Mouse (Mus musculus) bone marrow macrophage, adult 2 months (primary cell): ENCODE measurements around the gene Rfc2.

Experiments used
- CTCF ChIP-seq: IDR thresholded peaks from 2 replicates; pipeline ENCODE4 v1.5.1; 2012; ENCODE audit warnings: low read depth, mild to moderate bottlenecking, low read length, moderate library complexity
- POLR2A ChIP-seq: IDR thresholded peaks from 2 replicates; pipeline ENCODE4 v1.6.1; 2012; ENCODE audit warnings: mild to moderate bottlenecking, low read depth, low read length, borderline replicate concordance

DNA sequence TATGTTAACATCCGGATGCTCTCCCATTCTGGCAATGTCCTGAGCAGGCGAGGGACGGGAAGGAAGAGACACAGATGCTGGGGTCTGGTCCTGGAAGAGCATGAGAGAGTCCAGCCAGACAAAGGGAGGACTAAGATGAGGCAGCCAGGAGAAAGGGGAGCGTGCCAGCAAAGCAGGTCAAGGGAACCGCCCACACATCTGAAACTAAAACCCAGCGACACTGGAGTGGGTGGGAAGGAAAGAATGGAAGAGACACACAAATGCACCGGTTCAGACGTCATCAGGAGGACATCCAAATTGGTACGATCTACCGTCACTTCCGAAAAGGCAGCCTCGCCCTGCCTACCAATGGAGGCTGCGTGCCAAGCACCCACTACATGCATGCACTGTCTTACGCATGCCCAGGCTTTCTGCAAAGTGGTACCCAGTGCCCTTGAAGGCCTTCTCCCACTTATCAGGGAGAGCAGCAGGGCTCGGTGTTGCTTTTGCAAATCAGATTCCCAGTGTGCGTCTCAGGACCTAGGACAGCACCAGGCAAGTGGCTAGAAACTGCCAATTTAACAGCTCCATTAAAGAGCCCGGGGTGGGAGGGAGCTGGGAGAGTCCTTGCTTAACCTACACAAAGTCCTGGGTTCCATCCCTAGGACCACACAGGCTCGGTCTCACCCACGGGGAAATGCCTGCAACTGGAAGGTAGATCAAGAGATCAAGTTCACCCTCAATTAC, 36.5 kb upstream of the Rfc2 start:
- TF ChIP-seq CTCF = no peak
- TF ChIP-seq POLR2A = no peak
